Mouse (Mus musculus) stomach, postnatal 0 days (tissue): ENCODE measurements at regions not wholly inside any gene's neighbourhood (a gene's known extent, or its start where the extent isn't known, plus 50 kb on each side); places are given as distances from the start of the nearest gene placed in this dataset.

ENCODE experiments used
- CTCF ChIP-seq: IDR thresholded peaks from 2 replicates; pipeline ENCODE4 v1.5.1; 2016; ENCODE audit warnings: antibody characterized with exemption, low read depth, mild to moderate bottlenecking, moderate library complexity
- EP300 ChIP-seq: optimal IDR thresholded peaks from 2 replicates; pipeline ENCODE3; 2016; ENCODE audit warnings: antibody characterized with exemption

- no peak for TF ChIP-seq CTCF
- no peak for TF ChIP-seq EP300
Measured at GRCm38 (mm10) chr3:84383559-84383958, 76.9 kb upstream of the Trim2 start.
